ENCODE assay signal across 28 mouse cellular contexts in the genomic region with DNA sequence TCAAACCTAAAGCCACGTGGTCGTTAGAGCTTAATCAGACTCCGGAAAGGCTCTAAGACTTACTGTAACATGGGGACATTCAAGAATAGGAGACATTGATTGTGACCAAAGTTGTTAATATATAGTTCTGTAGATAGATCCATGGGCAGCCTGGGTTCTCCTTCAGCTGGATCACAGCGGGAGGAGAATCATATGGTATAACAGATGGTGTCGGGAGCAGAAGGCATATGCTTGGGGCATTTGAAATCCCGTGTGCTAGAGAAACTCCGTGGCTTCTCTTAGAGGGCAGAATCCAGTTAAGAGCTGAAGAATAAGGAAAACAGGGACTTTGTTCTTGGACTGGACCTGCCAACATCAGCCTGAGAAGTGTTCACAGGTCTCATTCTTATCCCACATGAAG.
DNase-seq lines count a peak whose midpoint lies in the region; ATAC-seq and TF ChIP-seq lines count a peak whose summit lies in the region.
"Had no signal": no experiment of that assay in that cellular context is flagged by ENCODE, and none has a peak within 500 bp of the region (broad histone marks: within the 10 kb centered on the region; RNA-seq: fewer than 3 reads in every experiment).

No protein-coding gene starts in this region.

- H3K9ac ChIP-seq in hindbrain, postnatal 0 days (replicated peaks; ENCODE audit: low read length) = no peak overlapping the region
- H3K9ac ChIP-seq in hindbrain, embryonic 11.5 days (ENCODE audit: low read depth, low read length) = no peak overlapping the region
- H3K9ac ChIP-seq: embryonic facial prominence, embryonic 13.5 days; forebrain, postnatal 0 days; limb, embryonic 15.5 days; liver, embryonic 15.5 days; lung, embryonic 14.5 days; midbrain, embryonic 15.5 days; neural tube, embryonic 12.5 days had no signal

- WGBS in hindbrain, postnatal 0 days = 65% methylated on average over 7 of the region's 7 CpGs
- 88% methylated on average over 7 of the region's 7 CpGs for WGBS in hindbrain, embryonic 11.5 days
- 20% methylated on average over 7 of the region's 7 CpGs for WGBS in cerebellum, adult 2 months

- no peaks in the 10 kb centered on the region for H3K36me3 ChIP-seq in hindbrain, postnatal 0 days (ENCODE audit: insufficient read depth, low read length)
- no peaks in the 10 kb centered on the region for H3K36me3 ChIP-seq in hindbrain, embryonic 11.5 days (ENCODE audit: control insufficient read depth, insufficient read depth, low read length)
- H3K36me3 ChIP-seq: embryonic facial prominence, embryonic 13.5 days; forebrain, embryonic 10.5 days; hindbrain, embryonic 10.5 days; limb, embryonic 10.5 days; limb, embryonic 15.5 days; liver, embryonic 15.5 days; midbrain, embryonic 15.5 days; neural tube, embryonic 12.5 days had no signal

- H3K4me2 ChIP-seq in hindbrain, postnatal 0 days (ENCODE audit: low read depth, low read length) = no peak overlapping the region
- no peak overlapping the region for H3K4me2 ChIP-seq in hindbrain, embryonic 11.5 days (replicated peaks; ENCODE audit: low read depth, low read length)
- H3K4me2 ChIP-seq: embryonic facial prominence, embryonic 13.5 days; limb, embryonic 15.5 days; liver, embryonic 15.5 days; lung, embryonic 14.5 days; midbrain, embryonic 15.5 days; neural tube, embryonic 12.5 days had no signal

- no peaks in the 10 kb centered on the region for H3K27me3 ChIP-seq in hindbrain, postnatal 0 days (ENCODE audit: insufficient read depth, low read length)
- no peaks in the 10 kb centered on the region for H3K27me3 ChIP-seq in hindbrain, embryonic 11.5 days (ENCODE audit: control insufficient read depth, insufficient read depth, low read length)
- no peaks in the 10 kb centered on the region for H3K27me3 ChIP-seq in cerebellum, adult 2 months (ENCODE audit: control insufficient read depth, insufficient read depth, low read length)
- H3K27me3 ChIP-seq: limb, embryonic 15.5 days; liver, embryonic 15.5 days; midbrain, embryonic 15.5 days; neural tube, embryonic 12.5 days had no signal

- H3K27ac ChIP-seq in hindbrain, postnatal 0 days = no peak overlapping the region
- no peak overlapping the region for H3K27ac ChIP-seq in hindbrain, embryonic 11.5 days (ENCODE audit: low read depth, low read length)
- H3K27ac ChIP-seq in cerebellum, adult 2 months (ENCODE audit: insufficient read depth, low read length) = peak overlapping the region; percentile 37; the same call in 1 of the 2 replicates
- H3K27ac ChIP-seq: embryonic facial prominence, embryonic 13.5 days; forebrain, embryonic 10.5 days; hindbrain, embryonic 10.5 days; kidney, postnatal 0 days; limb, embryonic 10.5 days; limb, embryonic 15.5 days; liver, embryonic 15.5 days; neural tube, embryonic 12.5 days had no signal

- no peak for TF ChIP-seq CTCF in hindbrain, postnatal 0 days (IDR thresholded peaks at IDR 0.05; ENCODE audit: low read depth)
- no peak for TF ChIP-seq CTCF in brain, embryonic 14.5 days (IDR thresholded peaks at IDR 0.05; ENCODE audit: borderline replicate concordance, extremely low read depth, insufficient read depth, insufficient read length)
- TF ChIP-seq CTCF in cerebellum, adult 2 months (IDR thresholded peaks at IDR 0.05; ENCODE audit: borderline replicate concordance, insufficient read depth, low read depth, low read length) = no peak

- DNase-seq in hindbrain, postnatal 0 days (ENCODE audit: low spot score) = peak; percentile 30
- no peak for DNase-seq in hindbrain, embryonic 11.5 days (ENCODE audit: low spot score)
- DNase-seq in brain, embryonic 14.5 days (ENCODE audit: low read depth) = peak; percentile 44
- peak; percentile 59 to 76 for DNase-seq in cerebellum, adult 2 months
- DNase-seq in cerebellum, postnatal 25 days = peak; percentile 55 to 64
- DNase-seq in adrenal gland, postnatal 25 days = no peak
- DNase-seq: adrenal gland, postnatal 36 days; B cell, adult 2 months; forebrain, postnatal 0 days; gastrocnemius, postnatal 14 days; heart, postnatal 14 days; kidney, adult 2 months; kidney, postnatal 4 days; lung, embryonic 14.5 days; lung, postnatal 14 days; thymus, adult 2 months; thymus, postnatal 36 days had no signal

- no peak overlapping the region for H3K4me3 ChIP-seq in hindbrain, postnatal 0 days (ENCODE audit: low read length)
- H3K4me3 ChIP-seq in hindbrain, embryonic 11.5 days (ENCODE audit: low read depth, low read length) = no peak overlapping the region
- no peak overlapping the region for H3K4me3 ChIP-seq in cerebellum, adult 2 months (replicated peaks; ENCODE audit: insufficient read depth, low read depth, low read length)
- H3K4me3 ChIP-seq: embryonic facial prominence, embryonic 13.5 days; forebrain, embryonic 10.5 days; hindbrain, embryonic 10.5 days; limb, embryonic 10.5 days; limb, embryonic 15.5 days; liver, embryonic 15.5 days; midbrain, embryonic 15.5 days; myocyte; neural tube, embryonic 12.5 days had no signal

- ATAC-seq in hindbrain, postnatal 0 days = no peak
- no peak for ATAC-seq in hindbrain, embryonic 11.5 days (ENCODE audit: low FRiP score)
- no peak for ATAC-seq in monocyte, adult 5-6 weeks (replicated peaks; ENCODE audit: insufficient number of reproducible peaks, low FRiP score, low TSS enrichment, poor library complexity, severe bottlenecking)
- ATAC-seq: forebrain, postnatal 0 days; midbrain, embryonic 15.5 days had no signal

- H3K4me1 ChIP-seq in hindbrain, postnatal 0 days (ENCODE audit: insufficient read depth, low read length) = no peaks in the 10 kb centered on the region
- no peaks in the 10 kb centered on the region for H3K4me1 ChIP-seq in hindbrain, embryonic 11.5 days (replicated peaks; ENCODE audit: control insufficient read depth, insufficient read depth, low read length)
- peaks cover 12% of the 10 kb centered on the region; the same call in 1 of the 2 replicates for H3K4me1 ChIP-seq in cerebellum, adult 2 months (ENCODE audit: control insufficient read depth, insufficient read depth, low read length)
- H3K4me1 ChIP-seq: limb, embryonic 10.5 days; limb, embryonic 15.5 days; liver, embryonic 15.5 days; neural tube, embryonic 12.5 days had no signal

- H3K9me3 ChIP-seq in hindbrain, postnatal 0 days (ENCODE audit: low read length) = no peaks in the 10 kb centered on the region
- no peaks in the 10 kb centered on the region for H3K9me3 ChIP-seq in hindbrain, embryonic 11.5 days (ENCODE audit: control insufficient read depth, low read length)
- H3K9me3 ChIP-seq: embryonic facial prominence, embryonic 13.5 days; forebrain, embryonic 10.5 days; hindbrain, embryonic 10.5 days; limb, embryonic 10.5 days; limb, embryonic 15.5 days; liver, embryonic 15.5 days; midbrain, embryonic 15.5 days; neural tube, embryonic 12.5 days had no signal

- TF ChIP-seq POLR2A in brain, embryonic 14.5 days (IDR thresholded peaks at IDR 0.05; ENCODE audit: borderline replicate concordance, extremely low read depth, insufficient read depth, insufficient read length, poor library complexity, severe bottlenecking) = no peak
- no peak for TF ChIP-seq POLR2A in cerebellum, adult 2 months (IDR thresholded peaks at IDR 0.05; ENCODE audit: borderline replicate concordance, insufficient read depth, low read length)

Comparison
In these comparisons a context has a peak if more than half of its experiments do, and no peak if none do; other contexts are left out.
1. DNase-seq: peak in hindbrain, postnatal 0 days (single experiment), brain, embryonic 14.5 days (single experiment), cerebellum, adult 2 months (2 of 2) and cerebellum, postnatal 25 days (2 of 2); none in hindbrain, embryonic 11.5 days (single experiment) and adrenal gland, postnatal 25 days (single experiment).